Mouse (Mus musculus) urinary bladder, postnatal 10 days (tissue): ENCODE data around the gene Snph.

Experiments used
- DNase-seq: peaks from one replicate; pipeline ENCODE4 v3.0.0; 2022; ENCODE audit warnings: low spot score

Gene Snph

DNA sequence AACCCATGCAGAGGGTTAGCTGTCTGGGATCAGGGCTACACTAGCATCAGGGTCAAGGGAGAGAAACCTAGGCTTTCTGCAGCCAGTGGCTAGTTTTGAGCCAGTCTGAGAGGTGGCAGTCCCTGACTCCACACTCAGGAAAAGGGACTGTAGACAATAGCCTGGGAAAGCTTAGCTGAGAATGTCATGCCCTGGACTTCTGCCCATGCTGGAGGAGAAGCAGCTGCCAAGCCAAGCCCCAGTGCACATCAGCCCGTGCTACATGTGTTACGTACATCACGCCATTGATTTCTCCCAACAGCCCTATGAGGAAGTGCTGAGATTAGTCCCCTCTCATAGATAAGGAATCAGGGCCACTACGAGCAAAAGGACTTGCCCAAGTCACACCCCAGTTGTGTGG, 30.3 kb downstream of the Snph start:
- DNase-seq, result no peak

DNA sequence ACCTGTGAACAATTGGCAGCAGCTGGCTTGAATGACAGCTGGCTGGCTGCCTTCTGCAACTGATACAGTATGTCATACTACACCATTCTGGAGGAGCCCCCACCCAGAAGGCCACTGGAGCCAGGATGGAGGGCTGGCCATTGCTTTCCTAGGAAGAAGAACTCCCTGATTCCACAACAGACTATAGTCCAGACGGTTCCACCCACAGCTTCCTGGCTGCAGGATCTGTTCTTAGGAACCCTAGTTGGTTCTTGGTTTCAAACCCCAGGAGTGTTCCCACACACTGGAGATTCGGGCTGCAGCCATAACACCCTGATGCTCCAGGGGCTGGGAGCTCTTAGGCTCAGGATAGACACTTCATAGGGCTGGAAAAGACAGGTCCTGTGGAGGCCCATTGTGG, 34.3 kb downstream of the Snph start:
- DNase-seq, result no peak

DNA sequence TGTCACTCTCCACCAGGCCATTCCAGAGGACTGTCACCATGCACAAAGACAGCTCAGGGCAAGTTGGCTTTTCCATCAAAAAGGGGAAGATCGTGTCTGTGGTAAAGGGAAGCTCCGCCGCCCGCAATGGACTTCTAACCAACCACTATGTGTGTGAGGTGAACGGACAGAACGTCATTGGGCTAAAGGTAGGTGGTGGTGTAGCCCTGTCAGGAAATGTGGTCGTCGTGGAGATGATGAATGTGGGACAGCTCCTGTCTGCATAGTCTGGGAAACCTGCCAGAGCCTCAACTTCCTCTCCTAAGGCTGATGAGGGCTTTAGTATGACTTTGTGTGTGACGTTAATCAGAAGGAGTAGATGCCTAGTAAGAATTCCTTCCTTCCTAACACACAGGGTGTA, 45.1 kb downstream of the Snph start:
- no peak for DNase-seq

DNA sequence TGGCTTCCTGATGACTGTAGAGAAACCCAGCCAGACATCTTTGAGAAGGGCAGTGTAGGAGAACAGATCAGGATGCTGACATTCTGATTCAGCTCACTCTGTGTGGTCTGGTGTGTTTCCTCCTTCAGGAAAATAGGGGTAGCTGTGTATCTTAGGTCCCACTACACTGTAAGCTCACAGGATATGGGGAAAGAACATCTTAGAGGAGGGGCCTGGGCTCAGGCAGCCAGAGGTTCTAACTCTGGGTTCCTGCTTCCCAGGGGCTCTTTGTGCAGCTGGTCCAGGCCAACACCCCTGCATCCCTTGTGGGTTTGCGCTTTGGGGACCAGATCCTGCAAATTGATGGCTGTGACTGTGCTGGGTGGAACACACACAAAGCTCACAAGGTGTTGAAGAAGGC, 45.6 kb downstream of the Snph start:
- no peak for DNase-seq

DNA sequence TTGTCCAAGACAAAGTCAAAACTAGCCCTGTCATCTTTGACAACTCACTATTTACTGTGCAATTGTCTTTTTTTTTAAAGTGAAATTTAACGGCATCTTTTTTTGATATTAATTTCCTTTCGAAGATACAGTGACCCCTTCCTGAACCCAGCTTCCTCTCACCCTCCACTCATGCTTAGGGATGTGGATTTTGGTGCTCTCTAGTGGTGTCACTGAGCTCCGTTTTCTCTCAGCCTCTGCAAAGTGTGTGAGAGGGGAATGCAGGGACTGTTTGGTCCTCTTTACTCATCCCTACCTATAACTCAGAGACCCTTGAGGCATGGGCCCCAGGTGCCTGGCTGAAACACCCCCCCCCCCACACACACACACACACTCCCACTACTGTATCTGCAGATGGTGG, 46.5 kb downstream of the Snph start:
- no peak for DNase-seq

DNA sequence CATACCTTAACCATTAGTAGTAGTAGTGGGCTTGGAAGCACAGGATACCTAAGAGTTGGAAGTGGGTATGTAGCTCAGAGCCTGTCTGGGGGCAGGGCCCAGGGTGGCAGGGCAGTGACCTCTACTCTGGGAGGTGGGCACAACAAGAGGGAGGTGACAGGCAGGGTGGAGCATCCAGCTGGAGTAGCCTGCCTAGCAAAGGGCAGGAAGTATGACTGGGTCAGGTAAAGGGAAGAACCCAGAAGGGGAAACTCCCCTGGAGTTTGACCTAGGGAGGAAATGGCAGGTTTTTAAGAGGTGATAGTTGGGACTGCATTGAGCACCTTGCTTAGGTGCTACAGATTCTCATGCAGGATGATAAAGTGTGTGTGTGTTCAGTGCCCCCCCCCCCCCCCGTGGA, 51.4 kb downstream of the Snph start:
- DNase-seq, result no peak

DNA sequence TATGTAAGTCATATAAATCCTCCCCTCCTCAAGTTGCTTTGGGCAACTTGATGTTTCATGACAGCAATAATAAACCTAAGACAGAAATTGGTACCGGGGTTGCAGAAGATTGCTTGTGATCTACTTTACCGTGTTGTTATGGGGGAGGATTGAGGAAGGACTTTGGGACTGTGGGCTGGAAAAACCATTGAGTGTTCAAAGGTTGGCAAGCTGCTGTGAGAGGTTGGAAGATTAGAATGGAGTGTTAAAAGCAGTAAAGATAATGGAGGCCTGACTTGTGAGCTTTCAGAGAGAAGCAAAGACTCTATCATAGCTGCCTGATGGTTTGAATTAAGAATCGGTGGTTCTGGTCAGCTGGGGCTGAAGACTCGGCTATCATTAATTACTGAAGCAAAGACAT, 53.2 kb downstream of the Snph start:
- DNase-seq, result no peak

DNA sequence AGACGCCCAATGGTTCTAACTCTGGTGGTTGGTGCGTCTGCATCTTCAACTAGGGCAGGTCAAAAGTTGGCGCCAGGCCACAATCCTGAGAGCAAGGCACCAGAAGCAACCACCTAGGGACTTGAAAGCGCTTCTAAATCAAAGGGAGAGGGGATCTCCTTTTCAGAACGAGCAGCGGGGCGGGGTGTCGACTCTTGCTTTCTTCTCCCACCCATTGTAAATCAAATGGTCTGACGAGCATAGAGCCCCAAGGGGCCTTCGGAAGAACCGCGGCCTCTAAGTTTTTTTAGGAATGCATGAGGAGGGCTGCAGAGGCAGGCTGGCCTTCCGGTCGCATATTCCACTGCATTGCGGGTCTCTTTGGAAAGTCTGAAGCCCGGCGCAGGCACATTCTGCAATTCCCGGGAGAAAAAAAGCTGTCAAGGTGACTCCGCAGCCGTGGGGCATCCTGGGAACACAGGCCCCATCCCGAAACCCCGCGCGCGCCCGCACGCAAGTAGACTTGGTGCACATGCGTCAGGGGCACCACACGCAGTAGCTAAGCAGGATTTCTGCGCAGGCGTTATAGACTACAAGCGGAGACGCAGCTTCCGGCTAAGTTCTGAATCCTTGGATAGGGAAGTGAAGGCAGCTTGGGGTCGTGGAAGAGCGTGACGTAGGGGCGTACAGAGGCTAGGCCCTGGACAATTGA, 56.5 kb downstream of the Snph start:
- peak; percentile 51 for DNase-seq

DNA sequence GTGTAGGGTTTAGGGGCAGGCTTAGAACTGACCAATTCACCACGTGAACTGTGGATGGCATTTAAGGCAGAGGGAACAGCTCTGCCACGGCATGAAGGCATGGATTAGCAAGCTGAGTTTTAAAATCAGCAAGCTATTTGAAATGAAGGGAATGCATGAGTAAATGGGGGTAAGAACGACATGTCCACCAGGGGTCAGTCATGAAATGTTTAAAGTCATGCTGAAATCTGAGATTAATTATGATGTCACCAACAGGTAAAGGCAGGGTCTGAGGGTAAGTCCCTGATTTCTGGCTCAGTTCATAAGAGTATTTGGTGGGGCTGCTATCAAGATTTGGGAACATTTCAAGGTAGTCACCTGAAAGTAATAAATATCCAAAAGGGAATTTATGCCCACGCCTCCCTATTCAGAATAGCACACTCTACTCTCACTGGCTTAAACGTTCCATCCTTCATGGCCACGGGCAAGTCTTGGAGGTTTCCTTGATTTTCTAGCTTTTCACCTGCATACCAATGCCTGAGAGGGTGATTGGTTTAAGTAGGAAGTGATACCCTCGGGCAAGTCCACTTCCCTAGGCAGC, 57.2 kb downstream of the Snph start:
- DNase-seq, result no peak

DNA sequence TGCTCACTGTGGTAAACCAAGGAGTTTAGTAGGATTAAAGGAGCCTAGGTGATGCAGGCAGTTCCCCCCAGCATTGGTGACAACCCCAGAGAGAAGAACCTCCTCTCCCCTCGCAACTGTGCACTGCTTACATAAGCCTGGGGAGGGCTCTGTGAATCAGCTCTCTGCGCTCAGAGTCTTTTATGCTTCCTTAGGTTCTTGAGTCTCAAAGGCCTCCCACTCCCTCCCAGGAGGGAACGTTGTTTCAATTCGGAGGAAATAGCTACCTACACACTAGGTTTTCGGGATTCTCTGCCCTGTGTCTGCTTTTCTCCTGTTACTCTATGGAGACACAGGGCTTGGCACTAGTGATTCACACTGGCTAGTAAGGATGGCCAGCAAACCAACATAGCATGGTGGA, 57.8 kb downstream of the Snph start:
- DNase-seq, result no peak

DNA sequence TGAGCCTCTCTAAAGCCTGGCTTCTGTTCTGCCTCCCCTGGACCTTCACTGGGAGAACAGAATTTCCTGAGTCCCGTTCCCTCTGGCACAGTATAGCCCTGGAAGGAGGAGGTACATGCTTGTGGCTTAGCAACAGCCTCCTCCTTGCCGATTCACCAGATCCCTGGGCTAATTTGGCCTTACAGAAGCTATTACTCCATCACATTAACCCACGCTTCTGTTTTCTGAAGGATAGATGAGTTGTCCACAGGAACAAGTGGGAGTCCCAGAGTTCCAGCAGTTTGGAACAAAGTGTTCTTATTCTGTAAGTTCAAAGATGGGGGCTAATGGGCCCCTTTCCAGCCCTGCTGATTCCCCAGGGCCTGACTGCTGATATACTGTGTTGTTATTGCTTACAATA, 58.7 kb downstream of the Snph start:
- DNase-seq, result no peak

DNA sequence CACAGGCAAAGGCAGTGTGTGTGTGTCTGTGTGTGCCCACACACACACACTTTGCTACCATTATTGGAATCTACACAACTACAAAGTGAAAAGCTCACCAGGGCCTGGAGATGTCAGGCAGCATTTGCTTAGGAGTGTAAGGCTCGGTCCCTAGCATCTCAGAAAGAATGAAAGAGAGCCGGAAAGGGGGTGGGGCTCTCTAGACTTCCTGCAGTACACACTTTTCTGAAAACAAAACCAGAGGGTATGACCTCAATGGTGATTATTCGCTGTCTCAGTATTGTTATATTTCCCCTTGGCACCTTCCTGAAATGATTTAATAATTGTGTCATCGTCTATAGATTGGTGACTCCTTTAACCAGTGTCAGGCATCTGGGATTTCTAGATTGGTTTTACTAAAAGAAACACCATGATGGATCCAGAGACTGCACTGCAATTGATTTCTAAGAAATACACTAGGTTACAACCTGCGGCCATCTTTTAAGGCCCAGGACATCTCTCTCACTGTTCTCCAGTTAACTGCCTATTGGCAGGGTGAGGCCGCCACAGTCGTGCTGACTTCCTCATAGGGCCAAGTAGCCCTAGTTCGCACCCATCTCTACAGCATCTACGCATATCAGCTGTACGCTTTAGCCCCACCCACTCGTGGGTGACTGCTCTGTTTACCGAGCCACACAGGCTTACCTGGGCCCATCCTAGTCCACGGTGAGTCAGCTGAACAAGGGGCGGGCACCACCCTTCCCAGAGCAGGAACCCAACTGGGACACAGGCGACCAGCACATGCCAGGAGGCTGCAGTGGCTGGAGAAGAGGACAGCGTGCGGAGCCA, 60.3 kb downstream of the Snph start, which contains the start of gene Sdcbp2:
Gene Sdcbp2, plus strand, starts transcription at position 750 of the 828 bp plus-strand sequence.
- no peak for DNase-seq

DNA sequence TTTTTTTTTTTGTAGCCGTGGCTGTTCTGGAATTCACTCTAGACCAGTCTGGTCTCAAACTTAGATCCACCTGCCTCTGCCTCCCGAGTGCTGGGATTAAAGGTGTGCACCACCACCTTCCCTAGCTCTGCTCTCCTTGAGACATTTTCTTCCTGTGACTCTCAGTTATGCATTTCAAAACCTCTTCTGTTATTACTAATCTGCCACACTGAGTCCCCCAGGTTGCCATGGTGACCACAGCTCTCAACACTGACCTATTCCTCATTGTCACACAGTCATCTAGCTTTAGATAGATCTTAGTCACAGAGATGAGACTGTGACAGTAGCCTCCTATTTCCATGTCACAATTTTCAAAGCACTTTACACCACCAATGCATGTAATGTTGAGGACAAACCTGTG, 62.9 kb downstream of the Snph start:
- no peak for DNase-seq

DNA sequence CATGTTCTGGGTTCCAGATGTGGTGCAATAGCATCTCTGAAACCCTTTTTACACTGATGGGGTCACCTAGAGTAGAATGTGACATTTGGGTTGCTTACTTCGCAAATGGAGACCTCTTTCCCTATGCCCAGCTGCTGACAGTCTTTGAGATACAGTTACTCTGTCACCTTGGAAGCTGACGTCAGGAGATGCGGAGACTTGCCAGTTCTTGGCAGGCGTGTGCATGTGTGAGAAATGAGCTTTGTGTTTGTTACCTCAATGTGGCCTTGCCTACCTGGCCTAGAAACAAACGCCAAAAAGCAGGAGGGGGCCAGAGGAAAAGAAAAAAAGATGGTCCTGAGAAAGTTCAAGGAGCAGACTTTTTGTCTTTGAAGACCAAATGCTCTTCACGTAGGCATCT, 65.5 kb downstream of the Snph start:
- DNase-seq, result no peak

DNA sequence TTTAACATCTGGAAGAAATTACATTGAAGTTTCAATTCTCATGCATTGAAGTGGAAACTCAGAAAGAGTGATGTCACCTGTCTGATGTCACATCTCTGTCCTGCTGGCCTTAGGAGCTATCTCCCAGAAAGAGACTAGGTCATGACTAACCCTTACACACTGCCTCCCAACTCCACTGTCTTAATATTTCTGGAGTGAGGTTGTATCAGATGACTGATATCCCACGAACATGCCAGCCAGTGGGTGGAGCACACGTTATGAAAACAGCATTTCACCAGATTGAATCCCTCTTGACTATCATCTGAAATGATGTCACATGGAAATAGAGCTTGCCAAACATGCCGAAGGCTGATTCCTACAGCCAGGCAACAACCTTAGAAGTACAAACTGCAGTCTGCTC, 67.4 kb downstream of the Snph start:
- DNase-seq, result no peak

DNA sequence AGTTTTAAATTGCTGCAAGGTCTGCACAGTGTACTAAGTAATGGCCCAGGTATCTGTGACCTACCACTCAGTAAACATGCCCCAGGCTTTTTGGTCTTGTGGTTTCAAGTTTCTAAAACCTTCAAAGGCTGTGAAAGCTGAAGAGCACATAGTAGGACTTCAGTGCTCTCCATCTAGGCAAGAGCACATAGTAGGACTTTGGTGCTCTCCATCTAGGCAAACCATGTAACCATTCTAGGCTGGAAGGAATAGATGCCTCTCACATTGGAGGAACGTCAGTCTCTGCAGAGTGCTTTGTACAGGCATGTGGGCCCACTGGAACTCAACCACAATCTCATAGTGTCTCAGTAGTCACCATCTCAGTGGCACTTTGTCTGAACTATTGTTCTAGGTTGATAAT, 68.4 kb downstream of the Snph start:
- DNase-seq, result no peak

DNA sequence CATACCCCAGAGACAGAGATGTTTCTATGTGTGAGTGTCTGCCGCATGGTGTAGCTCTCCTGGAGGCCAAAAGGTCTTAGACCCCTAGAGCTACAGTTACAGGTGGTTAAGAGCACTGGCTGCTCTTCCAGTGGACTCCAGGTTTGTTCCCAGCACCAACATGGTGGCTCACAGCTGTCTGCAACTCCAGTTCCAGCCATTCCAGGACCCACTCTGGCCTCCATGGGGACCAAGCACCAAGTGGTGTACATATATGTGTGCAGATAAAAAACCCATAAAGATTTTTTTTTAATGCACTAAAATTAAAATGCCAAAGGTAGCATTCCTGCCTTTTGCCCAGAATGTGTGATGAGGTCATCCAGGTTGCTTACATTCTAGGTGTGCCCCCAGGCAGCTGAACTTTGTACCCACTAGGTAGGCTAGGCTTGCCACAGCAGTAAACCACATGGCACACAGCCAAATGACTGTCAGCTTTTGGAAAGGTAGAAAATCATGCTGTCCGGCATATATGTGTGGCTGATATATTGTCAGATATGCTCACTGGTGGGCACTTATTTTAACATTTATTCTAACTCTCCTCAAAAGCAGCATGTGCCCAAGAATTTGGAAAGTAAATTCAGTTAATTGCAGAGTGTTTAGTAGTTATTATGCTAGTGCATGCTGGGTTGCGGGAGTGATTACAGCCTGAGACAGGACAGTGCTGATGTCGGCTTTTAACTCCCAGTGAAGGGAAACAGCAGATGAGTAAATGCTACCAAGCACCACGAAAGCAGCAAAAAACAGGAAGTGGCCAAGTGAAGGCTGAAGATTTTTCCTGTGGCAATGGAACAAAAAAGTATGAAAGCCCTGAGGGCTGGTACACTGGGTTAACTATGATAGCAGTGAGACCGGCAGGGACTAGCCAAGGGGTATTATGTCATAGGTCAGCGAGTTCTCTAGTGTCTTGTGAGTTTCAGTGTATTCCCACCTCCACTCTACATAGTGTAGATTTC, 69.2 kb downstream of the Snph start:
- DNase-seq, result no peak

DNA sequence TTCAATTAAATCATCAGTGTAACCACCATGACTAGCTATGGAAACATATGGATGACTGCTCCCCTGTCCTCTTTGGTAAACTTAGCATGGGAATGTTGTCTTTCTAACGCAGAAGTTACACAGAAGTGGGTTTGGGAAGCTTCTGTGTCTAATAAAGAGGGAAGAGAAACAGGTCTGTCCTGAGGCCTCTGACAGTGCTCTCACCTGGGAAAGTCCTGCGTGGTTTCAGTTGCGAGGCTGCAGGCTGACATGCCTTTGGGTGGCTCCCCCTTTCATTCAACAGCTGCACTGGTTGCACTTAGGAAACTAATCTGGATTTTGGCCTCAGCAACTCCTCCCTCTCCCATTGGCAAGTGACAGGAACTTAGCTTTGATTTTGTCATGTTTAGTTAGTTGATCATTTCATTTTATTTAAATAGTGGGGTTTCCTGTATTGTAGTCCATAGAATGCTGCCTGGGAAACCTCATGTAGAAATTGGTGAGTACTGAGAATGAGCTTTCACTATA, 82.7 kb downstream of the Snph start:
- DNase-seq, result no peak

DNA sequence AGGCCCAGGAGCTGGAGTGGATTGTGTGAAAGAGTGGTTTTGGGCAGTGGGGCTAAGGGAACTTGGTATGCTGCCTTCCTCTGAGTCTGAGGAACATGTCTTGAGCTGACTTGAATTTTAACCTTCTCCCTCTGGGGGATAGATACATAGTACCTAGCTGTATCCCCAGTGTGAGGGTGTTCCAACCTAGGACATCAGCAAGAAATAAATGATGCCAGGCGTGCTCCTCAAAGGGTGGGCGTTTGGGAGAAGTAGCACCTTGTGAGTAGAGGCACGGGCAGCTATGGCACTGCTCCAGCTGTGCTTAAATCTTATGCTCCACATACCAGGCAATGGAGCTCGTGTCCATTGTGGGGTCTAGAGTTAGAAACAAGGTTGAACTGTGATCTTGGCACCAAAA, 85.8 kb downstream of the Snph start:
- no peak for DNase-seq

DNA sequence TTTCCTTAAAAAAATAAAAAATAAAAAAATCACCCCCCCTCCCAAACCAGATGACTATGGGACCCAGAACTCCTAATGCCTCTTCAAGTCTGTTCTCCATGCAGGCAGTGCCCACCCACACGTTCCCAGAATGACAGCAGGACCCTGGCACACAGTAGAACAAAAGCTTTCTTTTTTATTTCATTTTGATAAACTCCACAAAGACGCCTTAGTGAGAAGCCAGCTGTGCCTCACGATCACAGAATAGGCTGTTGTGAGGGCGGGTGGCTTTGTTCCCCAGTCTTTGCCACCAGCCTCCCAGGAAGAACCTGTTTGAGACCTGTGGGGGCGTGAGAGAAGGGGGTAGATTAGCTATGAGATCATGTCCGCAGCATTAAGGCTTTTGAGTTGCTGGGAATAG, 87.7 kb downstream of the Snph start:
- no peak for DNase-seq

DNA sequence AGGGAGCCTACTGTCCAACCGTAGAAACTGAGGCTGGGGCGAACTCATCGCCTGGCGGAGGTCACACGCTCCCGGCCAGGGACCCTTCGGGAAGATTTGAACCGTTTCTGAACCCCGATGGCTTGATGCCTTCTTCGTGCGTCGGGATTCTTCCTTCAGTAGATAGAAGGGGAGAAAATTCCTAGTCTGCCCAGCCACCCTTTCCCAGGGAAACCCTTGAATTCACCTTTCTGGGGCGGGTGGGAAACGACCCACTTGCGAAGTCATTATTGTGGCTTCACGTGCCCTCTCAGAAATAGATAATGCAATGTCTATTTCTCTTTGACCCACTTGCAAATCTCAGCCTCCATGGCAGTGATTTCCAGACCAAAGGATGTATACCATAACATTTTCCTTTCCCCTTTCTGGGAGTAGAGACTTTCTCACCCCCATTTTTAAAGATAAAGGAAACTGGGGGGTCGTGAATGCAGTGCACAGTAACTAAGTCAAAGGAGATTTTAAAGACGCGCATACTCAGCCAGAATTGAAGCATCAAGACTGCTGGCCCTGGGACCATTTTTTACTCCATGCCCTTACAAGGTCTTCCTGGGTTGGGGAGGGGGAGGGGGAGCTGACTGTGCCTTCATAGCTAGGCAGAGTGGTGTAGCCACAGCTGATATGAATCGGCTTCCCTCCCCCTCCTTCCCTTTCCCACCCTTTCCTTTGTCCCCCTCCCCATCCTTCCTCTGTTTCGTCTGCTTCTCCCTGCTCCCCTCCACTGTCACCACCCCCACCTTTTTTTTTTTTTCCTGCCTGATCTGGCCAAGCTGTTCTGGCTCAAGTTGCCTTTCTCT, 89.1 kb downstream of the Snph start:
- no peak for DNase-seq
